Mouse (Mus musculus): Measurements from ENCODE around the gene Gtf3c4.

- TF ChIP-seq CTCF (IDR thresholded peaks at IDR 0.05; ENCODE audit: low read depth) = no peak
- no peak for TF ChIP-seq EP300 (IDR thresholded peaks at IDR 0.05; ENCODE audit: low read depth)
These were observed 40.6 kb downstream of the Gtf3c4 start for GRCm38 (mm10) chr2:28799575-28799974.
